ENCODE assay signal across 26 mouse cellular contexts in genomic region chr1:81967062-81967461, GRCm38 (mm10).
DNase-seq lines count a peak whose midpoint lies in the region; ATAC-seq lines count a peak whose summit lies in the region.
"Had no signal": no experiment of that assay in that cellular context is flagged by ENCODE, and none has a peak within 500 bp of the region (broad histone marks: within the 10 kb centered on the region; RNA-seq: fewer than 3 reads in every experiment).

No protein-coding gene starts in this region.

- no peaks in the 10 kb centered on the region for H3K36me3 ChIP-seq in forebrain, embryonic 15.5 days
- no peaks in the 10 kb centered on the region for H3K36me3 ChIP-seq in forebrain, embryonic 14.5 days (ENCODE audit: control insufficient read depth, insufficient read depth, low read length)
- H3K36me3 ChIP-seq in midbrain, embryonic 10.5 days = no peaks in the 10 kb centered on the region
- H3K36me3 ChIP-seq: forebrain, embryonic 10.5 days; hindbrain, embryonic 10.5 days; hindbrain, embryonic 13.5 days; intestine, embryonic 15.5 days had no signal

- no peak for DNase-seq in forebrain, embryonic 14.5 days (ENCODE audit: low spot score)
- peak; percentile 20 for DNase-seq in retina, postnatal 1 day
- DNase-seq in retina, embryonic 14.5 days (ENCODE audit: low spot score) = no peak
- peak; percentile 29 for DNase-seq in adipocyte (ENCODE audit: low spot score)
- no peak for DNase-seq in right cerebral cortex, adult 18-20 months
- no peak for DNase-seq in midbrain, embryonic 10.5 days (ENCODE audit: low spot score)
- no peak for DNase-seq in cerebellum, postnatal 36 days
- DNase-seq: adrenal gland, adult 2 months; adrenal gland, postnatal 14 days; B cell, adult 2 months; cerebellum, adult 11-12 months; cerebellum, adult 8-10 months; cerebellum, postnatal 10 days; gastrocnemius, postnatal 10 days; gastrocnemius, postnatal 36 days; heart, adult 11 months had no signal

- no peak overlapping the region for H3K9ac ChIP-seq in forebrain, embryonic 15.5 days (replicated peaks)
- no peak overlapping the region for H3K9ac ChIP-seq in forebrain, embryonic 14.5 days (ENCODE audit: low read length)
- H3K9ac ChIP-seq: forebrain, embryonic 13.5 days; hindbrain, embryonic 13.5 days; intestine, embryonic 15.5 days had no signal

- H3K27ac ChIP-seq in forebrain, embryonic 15.5 days (replicated peaks) = 0 out of 2 replicates have a peak overlapping the region, but pooled peaks have one; percentile 23
- H3K27ac ChIP-seq in forebrain, embryonic 14.5 days (ENCODE audit: low read depth, low read length) = no peak overlapping the region
- H3K27ac ChIP-seq in midbrain, embryonic 10.5 days (replicated peaks) = no peak overlapping the region
- H3K27ac ChIP-seq: forebrain, embryonic 10.5 days; forebrain, embryonic 13.5 days; hindbrain, embryonic 10.5 days; hindbrain, embryonic 13.5 days; intestine, embryonic 15.5 days had no signal

- H3K9me3 ChIP-seq in forebrain, embryonic 15.5 days = no peaks in the 10 kb centered on the region
- H3K9me3 ChIP-seq in forebrain, embryonic 14.5 days (replicated peaks; ENCODE audit: control insufficient read depth, low read length) = no peaks in the 10 kb centered on the region
- no peaks in the 10 kb centered on the region for H3K9me3 ChIP-seq in midbrain, embryonic 10.5 days (replicated peaks)
- H3K9me3 ChIP-seq: forebrain, embryonic 10.5 days; forebrain, embryonic 13.5 days; hindbrain, embryonic 10.5 days; hindbrain, embryonic 13.5 days; intestine, embryonic 15.5 days had no signal

- H3K4me2 ChIP-seq in forebrain, embryonic 15.5 days (replicated peaks) = no peak overlapping the region
- H3K4me2 ChIP-seq in forebrain, embryonic 14.5 days (ENCODE audit: low read length) = no peak overlapping the region
- H3K4me2 ChIP-seq: forebrain, embryonic 13.5 days; heart, embryonic 11.5 days; hindbrain, embryonic 13.5 days; intestine, embryonic 15.5 days had no signal

- ATAC-seq in forebrain, embryonic 15.5 days (replicated peaks) = no peak
- ATAC-seq in forebrain, embryonic 14.5 days = no peak
- ATAC-seq: CD4-positive, CD25-positive, alpha-beta regulatory T cell, adult 4 months; hindbrain, embryonic 16.5 days; intestine, embryonic 15.5 days; Patski had no signal

- 88% methylated on average over 1 of the region's 1 CpGs for WGBS in forebrain, embryonic 15.5 days
- 93% methylated on average over 1 of the region's 1 CpGs for WGBS in forebrain, embryonic 14.5 days
- 92% methylated on average over 1 of the region's 1 CpGs for WGBS in midbrain, embryonic 10.5 days

- peaks cover 13% of the 10 kb centered on the region for H3K4me1 ChIP-seq in forebrain, embryonic 15.5 days
- peaks cover 6% of the 10 kb centered on the region; the same call in 1 of the 2 replicates for H3K4me1 ChIP-seq in forebrain, embryonic 14.5 days (ENCODE audit: control insufficient read depth, insufficient read depth, low read length)
- no peaks in the 10 kb centered on the region for H3K4me1 ChIP-seq in midbrain, embryonic 10.5 days
- H3K4me1 ChIP-seq: hindbrain, embryonic 10.5 days; hindbrain, embryonic 13.5 days; intestine, embryonic 15.5 days had no signal

- H3K4me3 ChIP-seq in forebrain, embryonic 15.5 days = no peak overlapping the region
- no peak overlapping the region for H3K4me3 ChIP-seq in forebrain, embryonic 14.5 days (ENCODE audit: low read depth, low read length)
- H3K4me3 ChIP-seq in midbrain, embryonic 10.5 days = no peak overlapping the region
- H3K4me3 ChIP-seq: forebrain, embryonic 10.5 days; forebrain, embryonic 13.5 days; hindbrain, embryonic 10.5 days; hindbrain, embryonic 13.5 days; intestine, embryonic 15.5 days had no signal

- H3K27me3 ChIP-seq in forebrain, embryonic 15.5 days = no peaks in the 10 kb centered on the region
- no peaks in the 10 kb centered on the region for H3K27me3 ChIP-seq in forebrain, embryonic 14.5 days (replicated peaks; ENCODE audit: control insufficient read depth, insufficient read depth, low read length)
- no peaks in the 10 kb centered on the region for H3K27me3 ChIP-seq in midbrain, embryonic 10.5 days (ENCODE audit: low read depth, poor library complexity, severe bottlenecking)
- H3K27me3 ChIP-seq: forebrain, embryonic 13.5 days; hindbrain, embryonic 13.5 days; intestine, embryonic 15.5 days; Patski had no signal

Comparison
In these comparisons a context has a peak if more than half of its experiments do, and no peak if none do; other contexts are left out.
1. DNase-seq: peak in retina, postnatal 1 day (single experiment) and adipocyte (single experiment); none in forebrain, embryonic 14.5 days (single experiment), retina, embryonic 14.5 days (single experiment), right cerebral cortex, adult 18-20 months (single experiment), midbrain, embryonic 10.5 days (single experiment) and cerebellum, postnatal 36 days (0 of 2).